Mouse (Mus musculus) frontal cortex, adult 2 months (tissue): ENCODE data around the gene Ryk. TPM values are rescaled to one million over a fixed set of nuclear protein-coding genes. Genes with fewer than 3 reads are reported as not detected.
A peak's percentile ranks its signal among the peaks of the same experiment; 100 is the strongest.

Experiments used
- DNase-seq, 2 experiments: peaks; one replicate each; pipeline ENCODE4 v3.0.0; 2022; ENCODE audit warnings: low spot score in 1 of 2; ENCODE audit errors: extremely low spot score in 1 of 2
- polyA plus RNA-seq: library from polyadenylated mRNA; depleted of rRNA; stranded (reverse); fragments of >200 nt; gene quantifications from 2 replicates; pipeline ENCODE4 v1.2.3, GENCODE M21; 2012; rRNA removed

The Ryk gene
- 36.9 and 38.6 TPM in 2 replicates for polyA plus RNA-seq

DNA sequence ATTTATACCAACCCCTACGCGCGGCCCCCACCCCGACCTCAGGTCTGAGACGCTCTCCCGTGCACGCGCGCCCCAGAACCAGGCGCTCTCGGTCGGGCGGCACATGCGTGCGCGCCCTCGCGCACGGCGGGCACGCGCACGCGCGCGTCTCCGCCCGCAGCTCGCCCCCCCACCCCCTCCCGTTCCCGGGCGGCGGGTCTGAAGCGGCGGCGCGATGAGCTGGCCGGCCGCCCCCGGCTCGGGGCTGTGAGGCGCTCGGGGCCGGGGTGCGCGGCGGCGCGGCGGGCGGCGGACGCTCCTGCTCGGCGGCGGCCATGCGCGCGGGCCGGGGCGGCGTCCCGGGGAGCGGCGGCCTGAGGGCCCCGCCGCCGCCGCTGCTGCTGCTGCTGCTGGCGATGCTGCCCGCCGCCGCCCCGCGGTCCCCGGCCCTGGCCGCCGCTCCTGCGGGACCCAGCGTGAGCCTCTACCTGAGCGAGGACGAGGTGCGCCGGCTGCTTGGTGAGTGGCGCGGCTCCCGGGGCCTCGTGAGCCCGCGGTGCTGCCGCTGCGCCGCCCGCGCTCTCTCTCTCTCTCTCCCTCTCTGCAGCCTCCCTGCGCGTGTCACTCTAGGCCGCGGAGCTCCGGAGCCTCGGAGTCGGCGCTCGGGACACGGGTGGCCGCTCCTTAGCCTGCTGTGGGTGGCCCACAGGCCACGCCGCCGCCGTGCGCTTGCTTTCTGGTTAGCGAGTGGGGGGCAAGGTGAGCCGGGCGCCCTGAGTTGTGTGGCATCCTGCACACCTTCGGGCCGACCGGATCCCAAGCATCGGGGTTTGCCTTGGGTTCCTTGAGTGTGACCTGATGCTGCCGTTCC is at the start of gene Ryk:
Gene Ryk, plus strand, starts transcription at position 176 of the 850 bp plus-strand sequence.
- peak; percentile 36 to 81 for DNase-seq

DNA sequence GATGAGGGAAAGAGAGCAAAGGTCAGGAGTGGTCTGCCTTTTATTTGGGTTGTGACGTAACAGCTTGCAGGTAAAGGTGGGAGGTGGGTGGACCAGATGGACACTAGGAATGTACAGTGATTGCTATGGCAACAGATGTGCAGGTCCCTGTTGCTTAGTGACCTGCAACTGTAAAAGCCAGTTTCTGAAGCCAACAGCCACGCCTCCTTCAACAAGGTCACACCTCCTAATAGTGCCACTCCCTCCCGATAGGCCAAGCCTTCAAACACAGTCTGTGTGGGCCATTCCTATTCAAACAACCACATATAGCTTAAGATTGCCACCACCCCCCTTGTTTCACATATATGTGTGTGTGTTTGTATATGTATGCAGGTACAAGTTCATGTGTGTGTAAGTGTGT is 45.2 kb upstream of the Ryk start:
- DNase-seq = no peak

DNA sequence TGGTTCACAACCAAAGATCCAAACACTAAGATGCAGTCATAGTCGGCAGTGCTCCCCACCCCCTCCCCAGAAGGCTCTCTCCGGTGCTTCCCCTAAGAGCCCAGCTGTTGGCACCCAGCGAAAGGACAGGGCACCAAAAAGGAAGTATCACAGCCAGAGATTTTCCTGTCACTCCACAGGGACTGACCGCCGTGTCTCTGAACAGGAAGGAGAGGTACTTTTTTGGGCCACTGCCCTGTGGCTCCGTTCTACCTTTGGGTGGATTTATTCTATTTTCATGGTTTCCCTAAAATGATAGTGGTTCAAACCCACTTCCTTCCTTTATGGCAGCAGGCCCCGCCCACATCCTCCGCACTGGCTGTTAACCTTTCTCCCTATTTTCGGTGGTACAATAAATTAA is 42.9 kb upstream of the Ryk start:
- DNase-seq = no peak

DNA sequence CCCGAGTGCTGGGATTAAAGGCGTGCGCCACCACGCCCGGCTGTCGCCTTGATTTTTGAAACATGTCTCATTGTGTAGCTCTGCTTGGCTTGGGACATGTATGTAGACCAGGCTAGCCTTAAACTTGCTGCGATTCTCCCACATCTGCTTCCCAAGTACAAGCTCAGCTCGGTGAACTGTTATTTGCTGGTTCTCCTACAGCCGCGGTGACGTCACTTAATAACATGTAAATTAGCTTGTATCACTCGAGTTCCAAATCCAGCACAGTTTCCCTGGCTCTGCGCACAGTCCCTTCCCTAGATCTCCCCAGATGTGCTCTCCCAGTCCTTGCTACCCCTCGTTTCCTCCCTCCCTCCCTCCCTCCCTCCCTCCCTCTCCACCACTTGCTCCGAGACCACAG is 41.9 kb upstream of the Ryk start:
- DNase-seq = no peak

DNA sequence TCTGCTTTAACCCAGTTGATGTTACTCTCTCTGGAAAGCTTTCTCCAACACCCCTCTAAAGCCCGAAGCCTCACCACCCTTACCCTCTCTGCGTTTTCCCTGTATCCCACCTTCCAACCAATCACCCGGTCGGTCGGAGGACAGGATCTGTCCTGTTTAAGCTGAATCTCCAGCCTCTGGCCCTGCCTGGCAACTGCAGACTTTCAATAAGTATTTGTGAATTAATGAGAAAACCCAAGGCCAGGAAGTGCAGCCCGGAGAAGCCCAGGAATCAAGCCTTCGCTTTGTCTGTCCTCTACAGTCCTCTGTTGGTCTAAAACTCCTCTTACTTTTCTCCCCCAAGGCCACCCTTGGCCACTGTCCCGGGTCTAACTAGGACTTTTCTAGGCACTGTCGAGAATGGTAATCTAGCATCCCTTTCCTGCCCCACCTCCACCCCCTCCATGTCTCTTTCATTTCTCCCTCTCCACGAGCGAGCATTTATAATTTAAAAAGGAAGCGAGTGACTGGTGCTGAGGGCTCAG is 41.4 kb upstream of the Ryk start:
- no peak for DNase-seq

DNA sequence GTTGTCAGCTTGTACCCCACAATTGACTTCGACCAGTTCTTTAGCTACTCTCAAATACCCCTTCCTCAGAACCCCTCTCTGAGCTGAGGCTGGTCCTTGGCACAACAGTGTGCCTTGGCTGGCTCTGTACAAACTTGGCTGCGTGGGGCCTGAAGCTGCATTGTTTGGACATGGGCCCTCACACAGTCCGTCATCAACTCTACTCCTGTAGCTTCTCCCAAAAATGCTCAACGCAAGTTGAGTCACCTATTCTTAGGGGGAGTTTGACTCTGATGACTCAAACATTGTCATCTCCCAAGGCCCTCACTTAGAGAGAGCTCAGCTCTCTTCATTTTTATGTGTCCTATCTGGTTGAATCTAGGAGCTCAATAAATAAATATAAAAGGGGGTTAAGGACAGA is 36.3 kb upstream of the Ryk start:
- no peak for DNase-seq

DNA sequence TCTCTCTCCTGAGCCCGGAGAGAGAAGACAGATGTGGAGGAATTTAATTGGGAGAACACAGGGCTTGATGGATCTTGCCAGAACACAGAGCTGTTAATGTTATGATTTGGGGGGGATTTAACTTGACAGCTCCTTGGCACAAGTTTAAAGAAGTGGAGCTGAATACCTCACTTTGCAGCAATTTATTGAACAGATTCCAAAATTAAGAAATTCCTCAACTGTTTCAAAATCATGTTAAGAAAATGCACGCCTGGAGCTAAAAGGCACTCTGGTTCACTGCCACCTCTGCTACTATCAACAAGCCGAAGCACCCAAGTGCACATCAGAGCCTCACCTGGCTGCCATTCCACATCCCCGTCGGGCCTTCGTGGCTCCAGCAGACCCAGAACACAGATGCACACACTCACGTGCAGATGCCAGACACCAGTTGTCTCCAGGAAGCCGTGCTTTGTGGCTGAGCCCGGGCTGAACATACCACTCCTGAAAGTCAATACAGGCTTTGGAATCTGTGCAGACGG is 28.6 kb upstream of the Ryk start:
- no peak for DNase-seq

DNA sequence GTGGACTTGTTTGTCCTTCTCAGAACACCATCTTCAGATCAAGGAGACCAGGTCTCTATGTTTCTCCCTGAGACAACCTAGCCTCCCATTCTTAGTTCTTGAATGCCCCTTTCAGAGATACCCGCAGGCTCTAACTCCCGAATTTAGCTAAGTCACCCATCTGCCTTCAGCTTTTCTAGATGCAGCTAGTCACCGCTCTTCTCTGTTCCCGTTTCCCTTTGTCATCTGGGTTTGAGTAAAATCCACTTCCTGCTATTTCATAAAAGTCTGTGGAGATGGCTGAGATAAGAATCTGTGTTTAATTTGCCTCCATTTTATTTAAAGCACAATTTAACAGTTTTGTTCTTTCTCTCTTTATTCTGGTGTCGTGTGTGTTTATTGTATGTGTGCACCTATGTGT is 23.5 kb upstream of the Ryk start:
- DNase-seq = no peak

DNA sequence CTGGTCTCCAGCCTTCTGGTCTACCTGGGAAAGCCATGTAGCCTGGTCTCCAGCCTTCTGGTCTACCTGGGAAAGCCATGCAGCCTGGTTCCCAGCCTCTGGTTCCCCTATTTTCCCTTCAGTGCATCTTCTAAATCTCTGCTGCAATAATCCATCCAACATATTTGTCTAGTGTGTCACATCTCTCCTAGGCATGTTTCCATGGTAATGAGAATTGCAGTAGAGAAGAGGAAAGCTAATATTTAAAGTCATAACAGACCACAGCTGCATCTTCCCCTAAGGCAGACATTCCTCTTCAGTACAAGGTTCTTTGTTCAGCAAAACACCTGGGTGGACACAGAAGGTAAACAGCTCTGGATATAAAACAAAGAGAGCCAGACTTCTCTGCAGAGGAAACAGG is 16.5 kb upstream of the Ryk start:
- no peak for DNase-seq

DNA sequence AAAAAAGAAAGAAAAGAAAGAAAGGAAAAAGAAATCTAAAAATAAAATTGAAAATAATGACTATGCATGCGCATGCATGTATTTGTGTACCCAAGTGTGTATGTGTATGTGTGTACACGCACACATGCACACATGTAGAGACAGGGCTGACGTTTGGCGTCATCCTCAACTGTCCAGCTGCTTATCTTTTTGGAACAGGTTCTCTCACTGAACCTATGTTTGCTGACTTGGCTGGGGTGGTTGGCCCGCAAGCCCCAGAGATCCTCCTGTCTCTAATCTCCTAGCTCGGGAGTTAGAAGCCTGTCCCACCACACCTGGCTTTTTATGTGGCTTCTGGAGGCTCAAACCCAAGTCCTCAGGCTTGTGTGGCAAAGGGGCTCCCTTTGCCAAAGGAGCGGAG is 6.1 kb upstream of the Ryk start:
- no peak for DNase-seq

DNA sequence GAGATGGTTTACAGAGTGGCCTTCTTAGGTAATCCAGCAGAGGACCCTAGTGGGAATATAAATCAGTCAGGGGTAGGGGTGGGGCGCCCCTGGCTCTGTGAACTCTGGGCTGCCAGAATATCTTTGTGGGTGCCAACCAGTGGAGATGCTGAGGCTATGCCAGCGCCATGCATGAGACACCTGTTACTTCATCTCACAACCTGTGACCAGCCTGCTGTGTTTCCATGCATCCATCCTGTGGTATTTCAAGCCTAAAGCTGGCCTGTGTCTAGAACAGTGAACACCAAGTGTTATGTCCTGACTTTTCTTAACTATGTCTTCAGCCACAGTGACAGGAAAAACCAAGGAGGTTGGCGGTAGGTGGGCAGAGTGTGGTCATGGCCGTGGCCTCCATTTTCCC is 3.2 kb upstream of the Ryk start:
- DNase-seq = no peak

DNA sequence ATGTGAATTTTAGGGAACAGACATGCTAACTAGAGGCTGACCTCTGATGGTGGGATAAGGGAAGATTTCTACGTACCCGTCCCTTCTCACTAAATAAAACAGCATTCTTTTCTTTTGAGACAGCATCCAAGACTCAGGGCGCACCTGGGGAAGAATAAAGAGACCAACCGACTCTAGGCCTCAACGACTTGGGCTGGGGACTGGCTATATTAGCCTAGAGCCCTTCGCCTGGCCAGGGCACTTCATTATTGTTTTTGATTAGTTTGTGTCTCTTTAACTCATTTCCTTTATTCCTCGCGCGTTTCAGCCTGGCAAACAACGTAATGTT is 339 bp upstream of the Ryk start:
- DNase-seq = no peak

DNA sequence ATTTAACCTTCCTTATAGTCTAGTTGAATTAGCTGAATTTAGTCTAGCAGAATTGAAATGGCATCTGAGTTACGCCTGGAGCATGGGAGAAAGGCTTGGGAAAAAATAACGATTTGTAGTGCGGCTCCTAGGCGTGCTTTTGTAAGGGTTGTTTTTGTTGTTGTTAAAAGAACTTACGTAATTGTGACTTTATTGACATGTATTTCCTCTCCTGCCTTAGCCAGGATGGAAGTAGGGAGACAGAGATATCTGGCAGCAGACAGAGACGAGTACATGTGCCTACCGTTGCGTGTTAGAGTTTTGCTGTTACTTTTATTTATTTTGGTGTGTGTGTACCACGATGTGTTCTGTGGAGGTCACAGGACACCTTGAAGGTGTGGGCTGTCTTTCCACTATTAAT is 1.6 kb downstream of the Ryk start:
- no peak for DNase-seq

DNA sequence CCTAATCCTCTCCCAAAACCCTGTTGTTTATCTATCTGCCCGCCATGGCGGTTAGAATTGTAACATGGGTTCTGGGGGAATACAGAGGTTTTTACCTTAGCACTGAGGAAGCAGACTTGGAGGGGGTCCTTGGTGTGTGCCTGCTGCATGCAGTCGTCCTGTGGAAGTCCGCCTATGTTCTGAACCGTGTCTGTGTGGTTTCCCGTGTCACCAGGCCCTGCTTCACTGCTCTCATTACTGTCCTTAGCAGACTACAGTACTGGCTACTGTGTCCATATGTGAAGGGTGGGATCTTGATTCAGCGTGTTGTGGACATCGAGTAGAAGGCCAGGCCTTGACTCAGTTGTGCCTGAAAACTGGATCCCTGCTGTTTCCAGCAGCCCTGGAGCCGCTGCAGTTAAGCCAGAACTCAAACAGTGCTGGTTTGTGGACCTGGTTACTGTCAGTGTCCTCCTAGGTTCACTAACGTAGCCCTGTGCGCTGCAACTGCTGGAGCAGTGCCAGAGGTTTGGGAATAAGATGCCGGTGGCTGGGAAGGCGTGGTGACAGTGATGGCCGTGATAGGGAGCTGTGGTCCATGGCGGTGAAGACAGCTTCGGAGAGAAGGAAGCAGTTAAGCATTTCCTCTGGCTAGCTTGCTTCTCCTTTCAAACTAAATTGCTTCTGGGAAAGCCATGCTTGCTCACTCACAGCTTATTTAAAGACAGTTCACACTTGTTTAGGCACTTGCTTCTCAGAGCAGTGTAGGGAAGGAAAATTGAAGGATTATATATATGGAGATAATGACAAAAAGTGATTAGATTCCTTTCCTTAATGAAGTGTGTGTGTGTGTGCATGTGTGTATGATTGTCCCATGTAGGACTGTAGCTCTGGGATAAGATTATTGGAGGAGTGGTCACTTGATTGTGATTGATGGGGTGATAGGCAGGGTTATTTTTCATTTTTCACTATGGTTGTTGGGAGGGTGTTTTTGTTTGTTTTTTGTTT is 6.4 kb downstream of the Ryk start:
- no peak for DNase-seq

DNA sequence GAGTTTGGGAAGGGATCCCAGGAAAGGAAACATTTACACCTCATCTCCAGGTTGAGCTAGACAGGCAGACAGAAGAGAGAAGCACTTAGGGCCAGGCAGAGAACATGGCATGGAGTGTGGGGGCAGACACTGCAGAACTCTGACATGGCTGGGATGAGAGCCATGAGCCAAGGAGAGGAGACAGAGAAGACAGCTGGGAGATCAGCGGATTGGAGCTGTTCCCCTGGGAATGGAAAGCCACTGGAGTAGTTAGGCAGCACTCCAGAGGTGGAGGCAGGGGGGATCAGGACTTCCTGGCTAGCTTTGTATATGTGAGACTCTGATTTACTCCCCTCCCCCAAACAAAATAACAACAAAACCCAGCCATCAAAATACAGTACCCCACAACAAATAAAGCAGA is 7.1 kb downstream of the Ryk start:
- DNase-seq = no peak

DNA sequence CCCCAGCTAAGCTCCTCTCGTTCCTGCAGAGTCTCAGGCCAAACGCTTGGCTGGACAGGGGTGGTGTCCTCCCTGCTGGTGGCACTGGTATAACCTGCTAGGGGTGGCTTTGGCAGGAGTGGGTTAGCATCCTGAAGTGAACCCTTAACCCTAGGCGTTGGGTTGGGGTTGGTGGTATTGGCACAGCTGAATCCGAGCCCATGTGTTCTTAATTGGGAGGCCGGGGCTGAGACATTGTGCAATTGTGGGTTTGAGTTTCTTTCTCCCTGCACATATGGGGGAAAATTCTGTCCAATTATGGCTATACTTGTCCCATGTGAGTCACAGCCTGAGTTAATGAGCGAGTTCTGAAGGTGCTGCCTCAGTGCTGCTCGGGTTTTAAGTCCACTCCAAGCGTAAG is 7.8 kb downstream of the Ryk start:
- no peak for DNase-seq

DNA sequence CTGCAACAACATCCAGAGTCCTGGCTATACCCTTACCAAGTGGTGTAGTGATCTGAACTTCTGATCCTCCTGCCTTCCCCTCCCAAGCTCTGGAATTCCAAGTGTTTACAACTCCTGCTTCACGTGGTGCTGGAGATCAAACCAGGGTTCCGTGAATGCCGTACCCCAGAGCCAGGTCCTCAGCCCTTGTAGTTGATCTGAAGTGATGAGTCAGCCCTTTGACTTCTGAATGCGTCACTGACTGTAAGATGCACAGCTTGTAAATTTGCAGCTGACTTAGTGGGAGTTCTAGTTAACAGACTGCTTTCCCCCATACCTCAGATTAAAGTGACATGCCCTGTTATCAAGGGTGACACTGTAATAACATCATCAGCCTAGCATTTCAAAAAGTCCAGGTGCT is 8.9 kb downstream of the Ryk start:
- DNase-seq = no peak

DNA sequence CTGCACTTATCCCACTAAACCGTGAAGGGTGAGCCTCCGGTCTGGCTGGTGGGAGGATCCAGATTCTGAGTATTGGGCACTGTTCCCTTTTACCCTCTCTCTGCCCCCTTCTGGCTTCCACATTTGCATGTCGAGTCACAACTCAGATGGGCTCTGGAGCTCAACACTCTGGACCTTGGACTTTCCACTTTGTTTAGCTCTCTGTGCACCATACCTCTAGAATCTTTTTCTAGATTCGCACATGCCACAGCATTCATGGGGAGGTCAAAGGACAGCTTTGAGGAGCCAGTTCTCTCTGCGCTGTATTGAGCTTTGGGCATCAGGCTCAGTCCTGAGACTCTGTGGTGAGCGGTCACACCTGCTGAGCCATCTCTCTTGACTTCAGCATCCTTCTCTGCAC is 11.1 kb downstream of the Ryk start:
- DNase-seq = no peak

DNA sequence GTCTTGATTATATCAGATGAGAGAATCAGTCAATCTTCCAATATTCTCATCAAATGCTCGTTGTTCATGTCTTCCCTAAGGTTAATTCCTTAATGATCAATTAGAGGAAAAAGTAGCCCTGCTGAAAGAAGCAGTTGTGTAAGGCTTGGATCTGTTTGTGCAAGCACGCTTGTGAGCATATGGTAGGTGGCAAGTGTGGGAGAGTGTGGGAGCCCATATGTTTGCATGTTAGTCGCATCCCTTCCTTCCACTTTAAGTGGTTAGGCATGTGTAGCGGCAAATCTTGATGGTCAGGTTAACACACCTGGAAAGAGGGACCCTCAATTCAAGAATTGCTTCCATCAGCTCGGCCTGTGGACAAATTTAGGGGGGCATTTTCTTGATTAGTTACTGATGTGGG is 11.6 kb downstream of the Ryk start:
- DNase-seq = no peak

DNA sequence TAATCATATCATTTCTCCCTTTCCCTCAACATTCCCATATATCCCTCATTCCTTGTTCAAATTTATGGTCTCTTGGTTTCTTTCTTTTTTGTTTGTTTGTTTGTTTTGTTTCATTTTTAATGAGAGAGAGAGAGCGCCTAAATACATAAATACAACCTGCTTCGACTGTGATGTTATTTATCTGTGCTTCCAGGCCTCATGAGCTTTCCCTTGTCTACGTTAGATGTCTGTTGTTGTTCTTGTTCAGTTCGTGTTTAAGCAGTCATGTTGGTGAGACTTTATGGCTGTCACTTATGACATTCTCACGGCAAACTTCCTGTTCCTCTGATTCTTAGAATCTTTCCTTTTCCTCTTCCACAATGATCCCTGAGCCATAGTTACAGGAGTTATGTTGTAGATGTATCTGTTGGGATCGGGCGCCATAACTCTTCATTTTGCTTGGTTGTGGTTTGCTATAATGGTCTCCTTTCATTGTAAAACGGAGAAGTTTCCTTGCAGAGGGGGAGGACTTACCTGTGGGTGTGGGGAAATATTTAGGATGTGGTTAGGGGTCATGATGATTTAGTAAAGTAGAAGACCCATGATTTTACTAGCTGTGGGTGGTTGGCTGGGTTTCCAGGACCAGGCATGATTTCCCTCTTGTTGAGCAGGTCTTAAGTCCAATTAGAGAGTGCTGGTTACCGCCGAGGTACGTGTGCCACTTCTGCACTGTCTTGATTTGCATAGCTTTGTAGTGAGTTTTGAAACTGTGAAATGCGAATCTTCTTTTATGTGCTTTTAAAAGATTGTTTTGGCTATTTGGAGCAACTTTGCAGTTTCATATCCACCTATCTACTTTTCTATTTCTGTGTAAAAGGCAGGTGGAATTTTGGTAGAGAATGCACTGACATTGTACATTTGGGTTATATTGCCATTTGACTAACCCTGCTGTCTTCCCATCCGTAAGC is 17.6 kb downstream of the Ryk start:
- no peak for DNase-seq
